Comparison of ENCODE assay signal across 32 mouse cellular contexts in the genomic region with DNA sequence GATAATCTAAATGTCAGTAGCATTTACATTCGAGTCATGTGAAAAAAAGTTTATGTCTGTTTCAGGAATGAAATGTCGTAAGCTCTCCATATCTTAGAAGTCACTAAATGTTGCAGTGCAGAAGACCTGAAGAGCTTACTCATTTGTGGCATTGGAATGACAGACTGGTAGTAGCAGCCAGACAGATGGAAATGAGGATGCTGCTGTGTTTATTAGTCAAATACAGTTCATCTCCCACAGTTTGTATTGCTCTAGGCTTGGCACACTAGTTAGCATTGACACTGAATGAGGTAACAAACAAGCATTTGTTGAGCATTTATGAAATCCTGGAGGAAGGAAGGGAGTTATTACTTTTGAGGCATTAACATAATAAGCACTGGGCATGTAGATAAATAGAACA.
"Had no signal": no experiment of that assay in that cellular context is flagged by ENCODE, and none has a peak within 500 bp of the region (broad histone marks: within the 10 kb centered on the region; RNA-seq: fewer than 3 reads in every experiment).

No protein-coding gene starts in this region.

- H3K4me3 ChIP-seq: heart, embryonic 10.5 days; heart, embryonic 12.5 days; heart, embryonic 13.5 days; heart, embryonic 15.5 days; hindbrain, embryonic 10.5 days; hindbrain, embryonic 12.5 days; hindbrain, embryonic 13.5 days; hindbrain, embryonic 15.5 days; intestine, embryonic 15.5 days; kidney, embryonic 15.5 days; layer of hippocampus, adult 2 months had no signal

- H3K27ac ChIP-seq: heart, embryonic 10.5 days; heart, embryonic 13.5 days; heart, embryonic 15.5 days; hindbrain, embryonic 10.5 days; hindbrain, embryonic 12.5 days; hindbrain, embryonic 13.5 days; hindbrain, embryonic 14.5 days; hindbrain, embryonic 15.5 days; hindbrain, postnatal 0 days; intestine, embryonic 15.5 days; kidney, embryonic 15.5 days; kidney, postnatal 0 days; layer of hippocampus, adult 2 months had no signal

- H3K4me2 ChIP-seq: heart, embryonic 11.5 days; heart, embryonic 12.5 days; heart, embryonic 13.5 days; heart, embryonic 15.5 days; hindbrain, embryonic 12.5 days; hindbrain, embryonic 13.5 days; hindbrain, embryonic 14.5 days; hindbrain, embryonic 15.5 days; intestine, embryonic 15.5 days; kidney, embryonic 15.5 days had no signal

- ATAC-seq: hindbrain, embryonic 16.5 days; hindbrain, postnatal 0 days; inflammation-experienced regulatory T-cells, adult 6 months; intestine, embryonic 15.5 days; intestine, embryonic 16.5 days; intestine, postnatal 0 days had no signal

- H3K4me1 ChIP-seq: hindbrain, embryonic 12.5 days had no signal

- H3K27me3 ChIP-seq: heart, embryonic 12.5 days; heart, embryonic 13.5 days; heart, embryonic 15.5 days; hindbrain, embryonic 12.5 days; hindbrain, embryonic 13.5 days; hindbrain, embryonic 15.5 days; intestine, embryonic 15.5 days; kidney, embryonic 15.5 days had no signal

- DNase-seq: heart, postnatal 14 days; heart, postnatal 36 days; heart, postnatal 4 days; kidney, adult 11 months; kidney, adult 18-20 months; kidney, adult 8-10 months; kidney, adult 9 months; kidney, postnatal 10 days; kidney, postnatal 14 days; kidney, postnatal 25 days; kidney, postnatal 4 days; layer of hippocampus, adult 9-11 months; layer of hippocampus, postnatal 36 days had no signal

- H3K36me3 ChIP-seq: heart, embryonic 13.5 days; heart, embryonic 15.5 days; hindbrain, embryonic 12.5 days; hindbrain, embryonic 13.5 days; hindbrain, embryonic 15.5 days; intestine, embryonic 15.5 days had no signal

- H3K9ac ChIP-seq: heart, embryonic 12.5 days; heart, embryonic 13.5 days; heart, embryonic 15.5 days; hindbrain, embryonic 12.5 days; hindbrain, embryonic 13.5 days; hindbrain, embryonic 14.5 days; hindbrain, embryonic 15.5 days; intestine, embryonic 15.5 days; kidney, embryonic 15.5 days had no signal

- H3K9me3 ChIP-seq: heart, embryonic 10.5 days; heart, embryonic 12.5 days; heart, embryonic 13.5 days; heart, embryonic 15.5 days; hindbrain, embryonic 10.5 days; hindbrain, embryonic 12.5 days; hindbrain, embryonic 13.5 days; hindbrain, embryonic 15.5 days; intestine, embryonic 15.5 days; kidney, embryonic 15.5 days had no signal
